ENCODE assay signal across 9 mouse cellular contexts in the genomic region with DNA sequence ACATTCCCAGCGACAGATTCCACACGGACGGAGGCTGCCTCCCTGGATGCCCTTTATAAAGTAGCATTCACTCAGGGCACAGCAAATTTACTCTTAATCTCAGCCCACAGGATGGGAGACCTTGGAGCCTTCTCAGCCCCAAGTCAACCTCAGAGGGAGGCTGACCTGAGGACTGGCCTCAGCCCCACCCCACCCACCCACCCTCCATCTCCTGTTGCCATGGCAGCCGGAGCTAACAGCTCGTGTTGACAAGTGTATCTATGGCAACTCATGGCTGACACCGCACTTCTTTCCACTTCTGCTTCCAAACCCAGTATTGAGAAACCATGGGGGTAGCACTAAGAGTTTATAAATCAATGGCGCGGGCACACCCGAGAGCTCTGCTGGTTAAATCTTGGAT. TPM values are rescaled to one million over a fixed set of nuclear protein-coding genes. Genes with fewer than 3 reads are reported as not detected.
A peak's percentile ranks its signal among the peaks of the same experiment; 100 is the strongest.
DNase-seq lines count a peak whose midpoint lies in the region; ATAC-seq and TF ChIP-seq lines count a peak whose summit lies in the region.
"Had no signal": no experiment of that assay in that cellular context is flagged by ENCODE, and none has a peak within 500 bp of the region (broad histone marks: within the 10 kb centered on the region; RNA-seq: fewer than 3 reads in every experiment).

No protein-coding gene starts in this region.

- H3K27me3 ChIP-seq in neural tube, embryonic 15.5 days (replicated peaks), result no peaks in the 10 kb centered on the region
- no peaks in the 10 kb centered on the region for H3K27me3 ChIP-seq in hindbrain, embryonic 11.5 days (ENCODE audit: control insufficient read depth, insufficient read depth, low read length)
- no peaks in the 10 kb centered on the region for H3K27me3 ChIP-seq in stomach, postnatal 0 days (ENCODE audit: control insufficient read depth, insufficient read depth, low read length)

- no peaks in the 10 kb centered on the region for H3K36me3 ChIP-seq in neural tube, embryonic 15.5 days
- no peaks in the 10 kb centered on the region for H3K36me3 ChIP-seq in hindbrain, embryonic 11.5 days (ENCODE audit: control insufficient read depth, insufficient read depth, low read length)
- no peaks in the 10 kb centered on the region for H3K36me3 ChIP-seq in stomach, postnatal 0 days (ENCODE audit: control insufficient read depth, insufficient read depth, low read length)

- TF ChIP-seq EP300 in stomach, postnatal 0 days (optimal IDR thresholded peaks at IDR 0.05), result no peak

- DNase-seq in neural tube, embryonic 10.5 days (ENCODE audit: extremely low spot score, low spot score), result peak; percentile 36
- DNase-seq in hindbrain, embryonic 11.5 days (ENCODE audit: low spot score), result peak; percentile 59
- peak; percentile 71 for DNase-seq in lung, postnatal 36 days
- no peak for DNase-seq in stomach, postnatal 0 days (ENCODE audit: low spot score)
- no peak for DNase-seq in kidney, postnatal 25 days
- no peak for DNase-seq in spleen, adult 12 weeks (ENCODE audit: low spot score)
- DNase-seq in right cerebral cortex, postnatal 4 days, result no peak

- no peaks in the 10 kb centered on the region for H3K9me3 ChIP-seq in neural tube, embryonic 15.5 days (replicated peaks)
- H3K9me3 ChIP-seq in hindbrain, embryonic 11.5 days (ENCODE audit: control insufficient read depth, low read length), result no peaks in the 10 kb centered on the region
- no peaks in the 10 kb centered on the region for H3K9me3 ChIP-seq in stomach, postnatal 0 days (ENCODE audit: control insufficient read depth, low read length)

- ATAC-seq in neural tube, embryonic 15.5 days (ENCODE audit: low FRiP score), result no peak
- peak; percentile 66 for ATAC-seq in hindbrain, embryonic 11.5 days (ENCODE audit: low FRiP score)
- ATAC-seq in stomach, postnatal 0 days (ENCODE audit: low FRiP score, low TSS enrichment), result peak; percentile 36; the same call in 1 of the 2 replicates

- no peak overlapping the region for H3K9ac ChIP-seq in neural tube, embryonic 15.5 days (replicated peaks)
- H3K9ac ChIP-seq in hindbrain, embryonic 11.5 days (ENCODE audit: low read depth, low read length), result no peak overlapping the region
- H3K9ac ChIP-seq in stomach, postnatal 0 days (ENCODE audit: low read length), result no peak overlapping the region

- no peak overlapping the region for H3K27ac ChIP-seq in neural tube, embryonic 15.5 days (replicated peaks)
- no peak overlapping the region for H3K27ac ChIP-seq in hindbrain, embryonic 11.5 days (ENCODE audit: low read depth, low read length)
- H3K27ac ChIP-seq in stomach, postnatal 0 days (replicated peaks), result no peak overlapping the region

- no peak for TF ChIP-seq CTCF in stomach, postnatal 0 days (IDR thresholded peaks at IDR 0.05; ENCODE audit: low read depth)

- 20% methylated on average over 9 of the region's 9 CpGs for WGBS in neural tube, embryonic 15.5 days
- 31% methylated on average over 9 of the region's 9 CpGs for WGBS in hindbrain, embryonic 11.5 days
- 47% methylated on average over 9 of the region's 9 CpGs for WGBS in stomach, postnatal 0 days

- no peak overlapping the region for H3K4me2 ChIP-seq in neural tube, embryonic 15.5 days
- no peak overlapping the region for H3K4me2 ChIP-seq in hindbrain, embryonic 11.5 days (replicated peaks; ENCODE audit: low read depth, low read length)
- H3K4me2 ChIP-seq in stomach, postnatal 0 days (replicated peaks; ENCODE audit: low read depth), result no peak overlapping the region

- H3K4me3 ChIP-seq in neural tube, embryonic 15.5 days (replicated peaks), result no peak overlapping the region
- H3K4me3 ChIP-seq in hindbrain, embryonic 11.5 days (ENCODE audit: low read depth, low read length), result no peak overlapping the region
- H3K4me3 ChIP-seq in stomach, postnatal 0 days (ENCODE audit: low read depth, low read length), result no peak overlapping the region
- H3K4me3 ChIP-seq: erythroblast, embryonic 14.5 days had no signal

- H3K4me1 ChIP-seq in neural tube, embryonic 15.5 days, result peaks cover 20% of the 10 kb centered on the region
- H3K4me1 ChIP-seq in hindbrain, embryonic 11.5 days (replicated peaks; ENCODE audit: control insufficient read depth, insufficient read depth, low read length), result no peaks in the 10 kb centered on the region; the same call in 1 of the 2 replicates
- no peaks in the 10 kb centered on the region for H3K4me1 ChIP-seq in stomach, postnatal 0 days (replicated peaks; ENCODE audit: control insufficient read depth, insufficient read depth)

RNA-seq across cellular contexts. Expression of a gene that starts 20.4 kb away (rescaled TPM):
- 1.8 and 3.7 TPM in 2 replicates for polyA plus RNA-seq in neural tube, embryonic 15.5 days (2015; fragmentation: Nextera tagmentation; extraction: Ambion mirVana)
- polyA plus RNA-seq in hindbrain, embryonic 11.5 days (2014; fragmentation: Nextera tagmentation; extraction: Ambion mirVana), result 1.0 and 2.0 TPM in 2 replicates
- polyA plus RNA-seq in stomach, postnatal 0 days (2015; fragmentation: Nextera tagmentation; extraction: Ambion mirVana), result 9.1 and 10.8 TPM in 2 replicates

Comparison
In these comparisons a context has a peak if more than half of its experiments do, and no peak if none do; other contexts are left out.
1. DNase-seq: peak in neural tube, embryonic 10.5 days (single experiment), hindbrain, embryonic 11.5 days (single experiment) and lung, postnatal 36 days (single experiment); none in stomach, postnatal 0 days (single experiment), kidney, postnatal 25 days (0 of 2), spleen, adult 12 weeks (single experiment) and right cerebral cortex, postnatal 4 days (single experiment).